Mouse (Mus musculus): ENCODE data around the gene Mtmr11.
A peak's percentile ranks its signal among the peaks of the same experiment; 100 is the strongest.

Mtmr11 gene

GRCm38 (mm10) chr3:96161869-96162840, at the start of gene Mtmr11:
TSS of gene Mtmr11 (plus strand) at chr3:96162004.
- no peak for DNase-seq (ENCODE audit: low spot score in 2 of 2)

GRCm38 (mm10) chr3:96113251-96113650, 48.6 kb upstream of the Mtmr11 start:
- no peak for DNase-seq (ENCODE audit: low spot score in 2 of 2)

DNA sequence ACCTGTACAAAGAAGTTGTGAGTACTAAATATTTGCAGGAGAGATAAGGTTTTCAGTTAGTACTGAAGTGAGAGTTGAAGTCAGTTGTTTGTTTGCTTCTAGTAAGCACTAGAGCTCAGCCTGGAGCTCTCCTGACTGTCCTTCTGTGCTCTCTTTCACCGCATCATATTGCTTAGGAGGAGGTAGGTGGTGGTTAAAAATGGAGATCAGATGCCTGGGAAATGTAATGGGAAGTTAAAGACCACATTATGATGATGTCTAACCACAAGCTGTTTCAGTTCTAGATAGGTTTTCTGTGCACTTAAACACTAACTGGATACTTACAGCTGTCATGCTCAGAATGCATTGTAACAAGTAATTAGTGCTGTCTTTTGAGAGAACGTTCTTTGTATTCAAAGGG, 43.7 kb upstream of the Mtmr11 start:
- no peak for DNase-seq (ENCODE audit: low spot score in 2 of 2)

DNA sequence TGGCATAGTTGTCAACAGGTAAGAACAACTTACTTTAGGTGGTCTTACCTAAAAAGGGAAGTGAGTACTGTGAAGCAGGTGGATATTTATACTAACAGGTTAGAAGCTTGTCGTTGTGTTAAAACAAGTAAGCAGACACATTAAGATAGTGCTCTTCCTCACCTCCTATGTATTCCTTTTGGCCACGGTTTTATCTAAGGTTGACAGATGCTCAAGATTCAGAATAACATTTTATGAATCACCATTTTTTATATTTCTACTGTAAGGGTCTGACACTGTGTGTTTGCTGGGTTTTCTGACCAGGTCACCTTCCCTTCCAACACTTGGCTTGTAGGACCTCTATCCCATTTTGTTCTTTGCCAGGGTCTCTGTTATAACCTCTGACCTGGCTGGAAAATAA, 43.1 kb upstream of the Mtmr11 start:
- no peak for DNase-seq (ENCODE audit: low spot score in 2 of 2)

DNA sequence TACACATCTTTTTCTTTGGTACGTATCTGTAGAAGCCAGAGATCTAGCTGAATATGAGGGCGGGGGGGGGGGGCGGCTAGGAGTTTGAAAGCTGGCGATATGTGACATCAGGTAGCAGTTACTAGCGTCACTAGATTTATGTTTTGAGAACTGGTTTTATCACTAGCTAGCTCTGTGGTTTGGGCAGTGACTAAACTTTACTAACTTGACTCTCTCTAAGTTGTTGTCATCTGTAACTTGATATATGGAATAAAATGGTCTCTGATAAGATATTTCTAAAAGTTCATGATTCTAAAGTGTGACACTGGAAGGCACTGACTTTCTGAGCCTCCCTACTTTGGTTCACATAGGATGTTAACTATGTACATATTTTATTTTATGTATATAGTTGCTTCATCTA, 37.6 kb upstream of the Mtmr11 start:
- DNase-seq (ENCODE audit: low spot score in 2 of 2) = no peak

DNA sequence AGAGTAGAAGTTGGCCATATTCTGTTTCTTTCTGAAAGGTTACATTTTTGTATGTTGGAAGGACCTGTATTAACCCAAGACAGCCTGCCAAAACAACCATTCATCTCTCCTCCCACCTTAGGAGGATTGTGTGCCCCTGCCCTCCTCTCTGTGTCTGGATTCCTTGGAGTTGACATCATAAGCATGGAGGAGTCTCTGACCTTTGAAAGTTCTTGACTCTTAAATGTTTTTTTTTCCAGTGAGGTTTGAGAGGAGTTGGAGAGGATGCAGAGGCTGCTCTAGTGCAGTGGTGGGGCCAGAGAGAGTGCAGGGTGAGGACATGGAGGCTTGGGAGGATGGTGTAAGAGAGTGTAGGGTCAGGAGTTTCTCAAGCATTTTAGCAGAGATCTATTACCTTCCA, 33.7 kb upstream of the Mtmr11 start:
- no peak for DNase-seq (ENCODE audit: low spot score in 2 of 2)

DNA sequence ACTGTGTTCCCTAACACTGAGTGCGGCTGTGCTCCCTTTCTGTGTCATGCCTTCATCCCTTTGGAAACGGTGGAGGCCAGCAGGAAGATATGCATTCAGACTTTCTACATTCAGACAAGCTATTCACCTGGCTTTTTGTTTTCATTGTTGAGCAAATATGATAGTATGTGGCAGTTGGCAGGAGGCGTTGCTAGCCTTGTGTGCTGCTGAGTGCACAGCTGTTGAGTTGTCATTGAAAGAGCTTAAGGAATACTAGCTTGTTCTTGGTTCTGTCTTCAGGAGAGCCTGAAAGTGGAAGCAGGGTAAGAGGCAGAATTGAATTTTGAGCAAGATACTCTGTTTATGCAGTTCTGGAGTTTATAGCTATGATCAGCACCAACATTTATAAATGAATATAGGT, 29.3 kb upstream of the Mtmr11 start:
- no peak for DNase-seq (ENCODE audit: low spot score in 2 of 2)

- no peak for DNase-seq (ENCODE audit: low spot score in 2 of 2)
These were observed 28.4 kb upstream of the Mtmr11 start for GRCm38 (mm10) chr3:96133327-96133905.

GRCm38 (mm10) chr3:96135011-96135410, 26.8 kb upstream of the Mtmr11 start:
- DNase-seq (ENCODE audit: low spot score in 2 of 2) = no peak

GRCm38 (mm10) chr3:96147950-96148349, 13.9 kb upstream of the Mtmr11 start:
- peak in 1 of 2 experiments; percentile 82 for DNase-seq (ENCODE audit: low spot score in 2 of 2)

GRCm38 (mm10) chr3:96151836-96152235, 10.0 kb upstream of the Mtmr11 start:
- no peak for DNase-seq (ENCODE audit: low spot score in 2 of 2)

DNA sequence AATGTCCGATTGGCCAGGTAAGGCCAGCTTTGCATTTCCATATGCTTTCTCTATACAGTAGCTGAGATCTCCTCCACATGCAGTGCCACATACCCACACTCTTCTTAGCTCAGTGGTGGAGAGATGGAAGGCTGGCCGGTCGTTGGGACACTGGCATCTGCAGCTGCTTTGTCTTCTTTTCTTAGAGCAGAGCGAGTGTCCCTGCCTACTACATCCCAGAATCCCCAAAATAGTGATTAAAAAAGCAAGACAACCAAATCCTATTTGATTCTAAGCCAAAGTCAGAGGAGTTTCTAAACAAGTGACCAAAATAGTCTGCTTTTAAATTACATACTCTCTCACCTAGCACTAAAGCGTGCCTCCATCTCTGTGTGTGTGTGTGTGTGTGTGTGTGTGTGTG, 9.2 kb upstream of the Mtmr11 start:
- DNase-seq (ENCODE audit: low spot score in 2 of 2) = peak in 1 of 2 experiments; percentile 49

- no peak for DNase-seq (ENCODE audit: low spot score in 2 of 2)
These were observed 6.3 kb upstream of the Mtmr11 start for GRCm38 (mm10) chr3:96155501-96155900.

GRCm38 (mm10) chr3:96159820-96160219, 2.0 kb upstream of the Mtmr11 start:
- DNase-seq (ENCODE audit: low spot score in 2 of 2) = no peak

GRCm38 (mm10) chr3:96160222-96160802, 1.5 kb upstream of the Mtmr11 start:
- DNase-seq (ENCODE audit: low spot score in 2 of 2) = peak; percentile 68 to 73

DNA sequence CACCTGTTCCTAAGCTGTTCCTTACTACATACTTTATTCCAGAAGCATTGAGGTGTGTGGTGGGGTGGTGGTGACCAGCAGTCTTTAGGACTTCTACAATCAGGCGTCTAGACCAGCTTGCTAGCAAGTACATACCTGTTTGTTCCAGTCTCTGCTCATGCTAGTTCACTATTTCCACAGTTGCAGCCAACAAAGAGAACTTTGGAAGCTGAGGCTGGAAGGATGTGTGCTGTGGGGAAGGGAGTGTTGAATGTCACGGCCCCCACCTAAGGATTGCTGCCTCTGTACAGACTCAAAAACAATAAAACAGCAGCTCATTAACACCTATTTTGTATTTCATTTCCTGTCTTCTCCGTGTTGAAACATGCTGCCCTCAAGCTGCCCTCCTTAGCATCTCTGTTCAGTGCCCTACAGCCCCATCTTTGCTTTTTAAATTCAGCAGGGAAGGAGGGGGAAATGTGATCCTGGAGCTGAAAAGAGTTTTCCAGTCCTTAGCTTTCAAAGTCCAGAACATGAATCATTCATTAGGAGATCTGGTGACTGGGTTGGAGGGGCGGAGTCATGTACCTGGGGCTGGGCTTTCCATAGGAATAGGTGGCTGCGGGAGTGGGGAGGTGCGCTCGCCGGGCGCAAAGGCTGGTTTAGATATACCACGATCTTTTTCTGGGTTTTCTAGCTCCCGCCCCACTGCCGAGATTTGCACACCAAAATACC, 844 bp upstream of the Mtmr11 start:
- DNase-seq (ENCODE audit: low spot score in 2 of 2) = peak in 1 of 2 experiments; percentile 64

DNA sequence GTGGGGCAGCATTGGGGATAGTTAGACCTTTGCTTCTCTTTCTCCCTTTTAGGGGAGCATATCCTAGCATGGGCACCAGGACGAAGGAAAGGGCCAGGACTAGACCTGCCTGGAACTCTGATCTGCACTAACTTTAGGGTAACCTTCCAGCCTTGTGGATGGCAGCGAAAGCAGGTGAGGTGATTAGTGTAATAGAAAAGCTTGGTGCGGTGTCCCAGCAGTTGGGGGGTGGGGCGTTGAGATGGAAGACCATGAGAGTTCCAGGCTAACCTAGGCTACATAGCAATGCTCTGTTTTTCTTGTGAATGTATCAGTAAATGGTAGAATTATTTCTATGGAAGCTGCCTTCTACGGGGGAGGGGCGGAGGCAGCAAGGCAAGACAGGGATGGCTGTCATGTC, 1.2 kb downstream of the Mtmr11 start:
- DNase-seq (ENCODE audit: low spot score in 2 of 2) = no peak

- no peak for DNase-seq (ENCODE audit: low spot score in 2 of 2)
These were observed 6.8 kb downstream of the Mtmr11 start for GRCm38 (mm10) chr3:96168466-96169158.

DNA sequence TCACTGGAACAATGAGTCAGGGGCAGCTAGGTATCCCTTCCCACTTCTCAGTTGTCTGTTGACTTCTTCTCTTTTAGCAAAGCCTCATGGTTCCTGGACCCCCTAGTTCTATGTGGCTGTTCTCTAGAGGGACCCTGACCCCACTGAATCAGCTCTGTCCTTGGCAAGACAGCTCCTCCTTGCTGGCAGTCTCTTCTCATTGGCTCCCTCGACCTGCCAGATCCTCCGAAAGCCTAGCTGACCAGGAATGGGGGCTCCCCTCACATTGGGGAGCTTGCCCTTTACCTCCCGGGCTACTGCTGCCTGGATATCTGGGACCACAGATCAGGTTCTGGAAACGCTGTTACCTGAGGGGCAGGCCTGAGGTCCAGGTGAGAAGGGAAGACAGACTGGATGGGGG, 8.5 kb downstream of the Mtmr11 start:
- DNase-seq (ENCODE audit: low spot score in 2 of 2) = no peak

DNA sequence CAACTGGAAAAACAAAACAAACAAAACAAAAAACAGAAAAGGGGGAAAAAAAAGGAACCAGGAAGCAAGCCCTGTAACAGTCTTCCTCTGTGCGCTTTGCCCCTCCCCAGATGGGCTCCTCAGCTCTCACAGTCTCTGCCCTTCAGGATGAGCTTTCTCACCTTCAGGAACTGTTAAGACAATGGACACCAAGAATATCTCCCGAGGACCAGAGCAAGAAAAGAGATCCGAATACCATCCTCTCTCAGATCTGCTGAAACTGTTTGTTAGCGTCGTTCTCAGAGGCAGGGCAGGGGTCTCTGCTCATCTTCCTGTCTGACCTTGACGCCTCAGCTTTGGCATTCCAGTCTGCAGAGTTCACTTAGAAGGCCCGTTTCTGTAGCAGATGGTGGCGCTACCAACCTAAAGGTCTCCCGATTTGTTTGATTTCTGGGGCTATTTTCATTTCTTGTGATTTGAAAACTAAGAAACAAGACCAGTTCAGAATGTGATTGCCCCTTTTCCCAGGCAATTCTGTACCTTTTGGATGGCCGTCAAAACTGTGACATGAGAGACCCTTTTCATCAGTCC, 9.3 kb downstream of the Mtmr11 start:
- no peak for DNase-seq (ENCODE audit: low spot score in 2 of 2)

GRCm38 (mm10) chr3:96171583-96172196, 9.9 kb downstream of the Mtmr11 start:
- peak in 1 of 2 experiments; percentile 46 for DNase-seq (ENCODE audit: low spot score in 2 of 2)
